Mouse (Mus musculus): ENCODE data around the gene Lsg1.

Lsg1 gene

GRCm38 (mm10) chr16:30549966-30550747 is 37.2 kb downstream of the Lsg1 start:
- DNase-seq, result peak; percentile 71

GRCm38 (mm10) chr16:30549516-30549915 is 37.9 kb downstream of the Lsg1 start:
- no peak for DNase-seq

GRCm38 (mm10) chr16:30548291-30548690 is 39.1 kb downstream of the Lsg1 start:
- DNase-seq, result peak; percentile 33

- DNase-seq, result no peak
Observed at GRCm38 (mm10) chr16:30544693-30545092, 42.7 kb downstream of the Lsg1 start.

GRCm38 (mm10) chr16:30543386-30543785 is 44.0 kb downstream of the Lsg1 start:
- no peak for DNase-seq

GRCm38 (mm10) chr16:30542826-30543225 is 44.6 kb downstream of the Lsg1 start:
- DNase-seq, result no peak

GRCm38 (mm10) chr16:30540107-30541001 is 47.0 kb downstream of the Lsg1 start:
- no peak for DNase-seq

- no peak for DNase-seq
Observed at GRCm38 (mm10) chr16:30539433-30539832, 48.0 kb downstream of the Lsg1 start.

- DNase-seq, result no peak
Observed at GRCm38 (mm10) chr16:30535075-30535474, 52.3 kb downstream of the Lsg1 start.

GRCm38 (mm10) chr16:30533592-30533991 is 53.8 kb downstream of the Lsg1 start:
- no peak for DNase-seq

- no peak for DNase-seq
Observed at GRCm38 (mm10) chr16:30532929-30533328, 54.5 kb downstream of the Lsg1 start.

- no peak for DNase-seq
Observed at GRCm38 (mm10) chr16:30531761-30532406, 55.5 kb downstream of the Lsg1 start.

GRCm38 (mm10) chr16:30530815-30531214 is 56.6 kb downstream of the Lsg1 start:
- no peak for DNase-seq

- no peak for DNase-seq
Observed at GRCm38 (mm10) chr16:30528386-30528785, 59.0 kb downstream of the Lsg1 start.

GRCm38 (mm10) chr16:30527889-30528288 is 59.5 kb downstream of the Lsg1 start:
- no peak for DNase-seq

GRCm38 (mm10) chr16:30525756-30526155 is 61.6 kb downstream of the Lsg1 start:
- no peak for DNase-seq

- DNase-seq, result no peak
Observed at GRCm38 (mm10) chr16:30524481-30524880, 62.9 kb downstream of the Lsg1 start.

GRCm38 (mm10) chr16:30522253-30522940 is 65.0 kb downstream of the Lsg1 start:
- no peak for DNase-seq

GRCm38 (mm10) chr16:30521147-30521546 is 66.2 kb downstream of the Lsg1 start:
- DNase-seq, result no peak

GRCm38 (mm10) chr16:30520361-30520823 is 67.0 kb downstream of the Lsg1 start:
- DNase-seq, result peak; percentile 55

GRCm38 (mm10) chr16:30518635-30519034 is 68.8 kb downstream of the Lsg1 start:
- no peak for DNase-seq

- DNase-seq, result no peak
Observed at GRCm38 (mm10) chr16:30517666-30518283, 69.6 kb downstream of the Lsg1 start.
